20 mouse cellular contexts compared by ENCODE assay signal in genomic region chr10:20259476-20259875, GRCm38 (mm10). TPM values are rescaled to one million over a fixed set of nuclear protein-coding genes. Genes with fewer than 3 reads are reported as not detected.
A peak's percentile ranks its signal among the peaks of the same experiment; 100 is the strongest.
DNase-seq lines count a peak whose midpoint lies in the region; ATAC-seq and TF ChIP-seq lines count a peak whose summit lies in the region.
"Had no signal": no experiment of that assay in that cellular context is flagged by ENCODE, and none has a peak within 500 bp of the region (broad histone marks: within the 10 kb centered on the region; RNA-seq: fewer than 3 reads in every experiment).

No protein-coding gene starts in this region.

- no peaks in the 10 kb centered on the region for H3K36me3 ChIP-seq in kidney, embryonic 14.5 days (ENCODE audit: control insufficient read depth, insufficient read depth, low read length)
- H3K36me3 ChIP-seq in kidney, postnatal 0 days (ENCODE audit: insufficient read depth, low read length) = no peaks in the 10 kb centered on the region
- H3K36me3 ChIP-seq: embryonic facial prominence, embryonic 13.5 days; forebrain, embryonic 12.5 days; G1E; heart, embryonic 12.5 days had no signal

- 67% methylated on average over 2 of the region's 2 CpGs for WGBS in kidney, embryonic 14.5 days
- 59% methylated on average over 2 of the region's 2 CpGs for WGBS in kidney, postnatal 0 days

- no peak overlapping the region for H3K4me2 ChIP-seq in kidney, embryonic 14.5 days (replicated peaks; ENCODE audit: low read depth, low read length)
- no peak overlapping the region for H3K4me2 ChIP-seq in kidney, postnatal 0 days (ENCODE audit: low read length)
- H3K4me2 ChIP-seq: embryonic facial prominence, embryonic 13.5 days; forebrain, embryonic 12.5 days; heart, embryonic 12.5 days had no signal

- no peak overlapping the region for H3K4me3 ChIP-seq in kidney, embryonic 14.5 days (ENCODE audit: low read length)
- H3K4me3 ChIP-seq in kidney, postnatal 0 days (replicated peaks; ENCODE audit: low read depth, low read length) = no peak overlapping the region
- no peak overlapping the region for H3K4me3 ChIP-seq in left cerebral cortex, adult 2 months
- H3K4me3 ChIP-seq: embryonic facial prominence, embryonic 13.5 days; forebrain, embryonic 12.5 days; heart, embryonic 12.5 days; hindbrain, embryonic 10.5 days had no signal

- intact Hi-C loops in left cerebral cortex, adult 2 months (cut with DNase I) = no loop called here

- H3K27ac ChIP-seq in kidney, embryonic 14.5 days (ENCODE audit: low read depth, low read length) = no peak overlapping the region
- H3K27ac ChIP-seq in kidney, postnatal 0 days = peak overlapping the region; percentile 25; the same call in 1 of the 2 replicates
- H3K27ac ChIP-seq in left cerebral cortex, adult 2 months = no peak overlapping the region
- H3K27ac ChIP-seq: embryonic facial prominence, embryonic 13.5 days; forebrain, embryonic 12.5 days; hindbrain, embryonic 10.5 days had no signal

- no peak for ATAC-seq in kidney, embryonic 14.5 days (ENCODE audit: low FRiP score, low TSS enrichment)
- peak; percentile 80 for ATAC-seq in kidney, postnatal 0 days (replicated peaks; ENCODE audit: low FRiP score, low read depth)
- ATAC-seq: CD4-positive, CD25-positive, alpha-beta regulatory T cell, adult 4 months; forebrain, embryonic 16.5 days had no signal

- H3K9me3 ChIP-seq in kidney, embryonic 14.5 days (ENCODE audit: control insufficient read depth, low read length) = no peaks in the 10 kb centered on the region
- no peaks in the 10 kb centered on the region for H3K9me3 ChIP-seq in kidney, postnatal 0 days (replicated peaks; ENCODE audit: low read length)
- H3K9me3 ChIP-seq: embryonic facial prominence, embryonic 13.5 days; forebrain, embryonic 12.5 days; G1E; heart, embryonic 12.5 days; hindbrain, embryonic 10.5 days had no signal

- DNase-seq in kidney, adult 11 months = peak; percentile 81
- peak; percentile 73 to 76 for DNase-seq in kidney, adult 8-10 months
- peak; percentile 35 for DNase-seq in kidney, postnatal 0 days (ENCODE audit: low spot score)
- peak; percentile 61 to 80 for DNase-seq in kidney, postnatal 36 days
- no peak for DNase-seq in natural killer cell, adult 2 months (ENCODE audit: low spot score in 2 of 2)
- no peak for DNase-seq in left cerebral cortex, adult 2 months (ENCODE audit: extremely low spot score in 1 of 2, low spot score in 2 of 2)
- DNase-seq: adrenal gland, adult 8-10 months; adrenal gland, postnatal 36 days; B cell, adult 2 months; cerebellum, adult 9-11 months; cerebellum, postnatal 36 days; gastrocnemius, postnatal 14 days had no signal

- H3K4me1 ChIP-seq in kidney, embryonic 14.5 days (ENCODE audit: control insufficient read depth, insufficient read depth, low read length) = no peaks in the 10 kb centered on the region
- H3K4me1 ChIP-seq in kidney, postnatal 0 days (replicated peaks; ENCODE audit: insufficient read depth, low read length) = no peaks in the 10 kb centered on the region
- H3K4me1 ChIP-seq: embryonic facial prominence, embryonic 13.5 days; forebrain, embryonic 12.5 days; hindbrain, embryonic 10.5 days had no signal

- no peaks in the 10 kb centered on the region for H3K27me3 ChIP-seq in kidney, embryonic 14.5 days (ENCODE audit: control insufficient read depth, insufficient read depth, low read length)
- H3K27me3 ChIP-seq in kidney, postnatal 0 days (ENCODE audit: insufficient read depth, low read length) = no peaks in the 10 kb centered on the region
- H3K27me3 ChIP-seq: embryonic facial prominence, embryonic 13.5 days; forebrain, embryonic 12.5 days; heart, embryonic 12.5 days had no signal

- H3K9ac ChIP-seq in kidney, embryonic 14.5 days (ENCODE audit: low read depth, low read length) = no peak overlapping the region
- no peak overlapping the region for H3K9ac ChIP-seq in kidney, postnatal 0 days (ENCODE audit: low read depth, low read length)
- H3K9ac ChIP-seq: embryonic facial prominence, embryonic 13.5 days; forebrain, embryonic 12.5 days; heart, embryonic 12.5 days had no signal

- TF ChIP-seq CTCF in kidney, postnatal 0 days (IDR thresholded peaks at IDR 0.05; ENCODE audit: low read depth) = peak; percentile 38; the same call in 1 of the 2 replicates
- no peak; the same call in 1 of the 2 replicates for TF ChIP-seq CTCF in left cerebral cortex, adult 2 months (IDR thresholded peaks at IDR 0.05)

RNA-seq across cellular contexts. Expression of gene Bclaf1, which starts 52.8 kb away (rescaled TPM):
- 115 and 168 TPM in 2 replicates for polyA plus RNA-seq in kidney, embryonic 14.5 days (2014; fragmentation: Nextera tagmentation; extraction: Ambion mirVana)
- polyA plus RNA-seq in kidney, postnatal 0 days (2015; fragmentation: Nextera tagmentation; extraction: Ambion mirVana) = 83.9 and 88.3 TPM in 2 replicates
- total RNA-seq in left cerebral cortex, adult 2 months (2021) = 100 to 1,000 TPM; 116 to 131 TPM

Comparison
In these comparisons a context has a peak if more than half of its experiments do, and no peak if none do; other contexts are left out.
1. DNase-seq: peak in kidney, adult 11 months (single experiment), kidney, adult 8-10 months (2 of 2), kidney, postnatal 0 days (single experiment) and kidney, postnatal 36 days (2 of 2); none in natural killer cell, adult 2 months (0 of 2) and left cerebral cortex, adult 2 months (0 of 2).